Mouse (Mus musculus) gastrocnemius, adult 2 months (tissue): ENCODE measurements around the gene Nudt13. TPM values are rescaled to one million over a fixed set of nuclear protein-coding genes. Genes with fewer than 3 reads are reported as not detected.

Experiments used
- DNase-seq: peaks from one replicate; pipeline ENCODE4 v3.0.0; 2022
- H3K27ac ChIP-seq: fragments of 200-600 bp; 2 replicates; pipeline ENCODE4 v1.8.1; 2022; ENCODE audit warnings: mild to moderate bottlenecking
- H3K4me3 ChIP-seq: fragments of 200-600 bp; 2 replicates; pipeline ENCODE4 v1.8.1; 2022; ENCODE audit warnings: mild to moderate bottlenecking, moderate library complexity
- CTCF ChIP-seq: fragments of 200-600 bp; IDR thresholded peaks from 2 replicates; pipeline ENCODE4 v1.8.1; 2022; ENCODE audit warnings: antibody characterized with exemption, mild to moderate bottlenecking, moderate library complexity
- intact Hi-C: fragments of 180-260 bp; cut with DNase I; formaldehyde crosslinking; loops from one replicate; pipeline ENCODE4 v1.15.1; 2025
- total RNA-seq, 2 experiments: library from RNA; stranded (reverse); gene quantifications; 2 replicates each; pipeline ENCODE4 v1.2.3; 2021

Gene Nudt13
- total RNA-seq, 2 experiments from 2014 or later: 26.9 to 32.3 TPM

GRCm38 (mm10) chr14:20347441-20347990 is 53.0 kb downstream of the Nudt13 start:
- intact Hi-C loops: loop anchor here (5.0 kb wide), 1 partner anchor 130 kb away; no protein-coding TSS in a partner anchor
- H3K27ac ChIP-seq: peak overlapping the region; percentile 90
- H3K4me3 ChIP-seq: peak overlapping the region; percentile 91
- no peak for TF ChIP-seq CTCF
- DNase-seq: no peak

DNA sequence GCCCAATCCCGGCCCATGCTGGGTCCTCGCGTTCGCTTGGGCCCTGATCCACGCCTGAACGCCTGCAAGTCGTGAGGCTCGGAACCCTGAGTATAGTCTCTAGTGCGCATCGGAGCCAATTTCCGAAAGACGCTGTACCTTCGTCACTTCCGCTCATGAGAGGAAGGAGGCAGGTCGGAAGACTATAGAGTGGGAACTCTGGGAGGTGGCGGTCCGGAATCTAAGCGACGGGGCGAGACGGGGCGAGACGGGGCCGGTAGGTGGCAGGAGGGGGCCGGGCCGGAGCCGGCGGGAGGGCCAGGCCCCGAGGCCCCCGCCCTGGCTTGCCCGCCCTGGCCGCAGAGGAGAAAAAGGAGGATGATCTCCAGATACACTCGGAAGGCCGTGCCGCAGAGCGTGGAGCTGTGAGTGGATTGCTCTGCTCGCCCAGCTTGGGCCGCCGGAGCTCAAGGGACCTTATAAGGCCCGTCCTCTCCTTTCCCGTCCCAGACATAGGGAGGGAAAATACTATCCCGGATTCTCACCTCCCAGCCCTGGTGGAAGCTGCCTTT is 53.6 kb downstream of the Nudt13 start, which contains the start of the genes Ecd and Fam149b:
Gene Ecd, minus strand, starts transcription at position 131 of the 551 bp plus-strand sequence.
Gene Fam149b, plus strand, starts transcription at position 172 of the 551 bp plus-strand sequence.
- H3K27ac ChIP-seq: peak within 1 kb of the TSS; percentile 90
- peak; percentile 65 for TF ChIP-seq CTCF
- peak within 1 kb of the TSS; percentile 91 for H3K4me3 ChIP-seq
- peak; percentile 94 for DNase-seq
- intact Hi-C loops: loop anchor here (5.0 kb wide), 1 partner anchor 129 kb away; no protein-coding TSS in a partner anchor

DNA sequence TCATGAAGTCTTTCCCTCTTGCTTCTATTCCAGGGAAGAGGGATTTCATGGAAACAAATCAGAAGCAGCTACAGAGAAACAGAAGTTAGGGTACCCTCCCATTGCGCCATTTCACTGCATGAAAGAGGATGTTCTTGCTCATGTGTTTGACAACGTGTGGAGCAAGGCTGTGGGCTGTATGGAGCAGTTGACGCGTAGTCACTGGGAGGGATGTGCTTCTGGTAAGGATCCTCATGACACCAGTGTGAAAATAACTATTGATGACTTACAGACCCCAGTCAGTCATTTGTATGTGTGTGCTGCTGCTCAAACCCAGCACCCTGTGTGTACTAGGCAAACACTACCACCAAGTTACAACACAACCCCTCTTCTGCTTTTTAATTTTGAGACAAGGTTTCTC is 68.7 kb downstream of the Nudt13 start:
- H3K4me3 ChIP-seq: no peak overlapping the region
- no peak overlapping the region for H3K27ac ChIP-seq
- DNase-seq: no peak
- intact Hi-C loops: no loop called here
- no peak for TF ChIP-seq CTCF

Other genes with a start within 250 kb of the Nudt13 start
- gene Saysd1, start 156.2 kb upstream of the Nudt13 start, total RNA-seq: 1 to 10 TPM; 2.9 to 3.2 TPM
- gene Kcnk5, start 112.9 kb upstream of the Nudt13 start, total RNA-seq: under 1 TPM; 0.48 to 0.73 TPM
- not detected for gene Kcnk16, start 25.5 kb upstream of the Nudt13 start, total RNA-seq
- 10 to 100 TPM; 32.7 to 38.9 TPM for gene Ecd, start 53.4 kb downstream of the Nudt13 start, total RNA-seq
- 10 to 100 TPM; 18.2 to 22.7 TPM for gene Fam149b, start 53.5 kb downstream of the Nudt13 start, total RNA-seq
- gene Dnajc9, start 94.2 kb downstream of the Nudt13 start, total RNA-seq: 10 to 100 TPM in 1 of 2 experiments, 1 to 10 TPM in 1; 8.4 to 12.4 TPM
- 10 to 100 TPM; 43.1 to 57.5 TPM for gene Mrps16, start 98.9 kb downstream of the Nudt13 start, total RNA-seq
- gene Cfap70, start 157.5 kb downstream of the Nudt13 start, total RNA-seq: under 1 TPM; 0.05 to 0.33 TPM
- 10 to 100 TPM; 38.8 to 66.8 TPM for gene Anxa7, start 185.4 kb downstream of the Nudt13 start, total RNA-seq
- gene Mss51, start 202.2 kb downstream of the Nudt13 start, total RNA-seq: 100 to 1,000 TPM in 1 of 2 experiments, 10 to 100 TPM in 1; 78.1 to 157 TPM